Mouse (Mus musculus): Measurements from ENCODE around the gene Pik3r6.

DNA sequence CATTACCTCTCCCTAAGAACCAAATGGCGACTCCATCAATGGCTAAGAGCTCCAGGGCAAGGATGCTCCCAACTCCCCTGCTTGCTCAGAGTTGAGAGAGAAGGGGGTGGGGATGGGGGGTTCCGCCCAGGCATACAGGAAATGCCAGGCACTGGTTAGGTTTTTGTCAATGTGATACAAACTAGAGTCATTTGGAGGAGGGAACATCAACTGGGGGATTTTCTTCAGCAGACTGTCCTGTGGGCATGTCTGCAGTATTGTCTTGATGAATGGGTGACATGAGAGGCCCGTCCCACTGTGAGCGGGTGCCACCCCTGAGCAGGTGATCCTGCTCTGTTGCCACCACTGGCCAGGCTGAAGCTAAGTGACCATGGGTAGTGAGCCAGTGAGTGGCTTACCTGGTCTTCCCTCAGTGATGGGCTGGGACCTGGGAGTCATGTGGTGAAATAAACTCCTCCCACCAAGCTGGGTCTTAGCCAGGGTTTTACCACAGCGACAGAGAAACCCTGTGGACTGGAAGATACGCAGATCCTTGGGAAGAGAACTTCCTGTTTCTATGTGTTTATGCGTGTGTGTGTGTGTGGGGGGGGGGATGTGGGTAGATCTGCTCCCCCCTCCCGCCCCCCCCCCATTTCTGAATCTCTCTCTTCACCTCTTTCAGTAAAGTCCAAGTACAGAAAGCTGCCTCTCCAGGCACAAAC is 3.7 kb upstream of the Pik3r6 start:
- TF ChIP-seq CTCF (IDR thresholded peaks at IDR 0.05; ENCODE audit: extremely low read depth, insufficient read depth, insufficient read length, insufficient replicate concordance) (no peak), POLR2A (IDR thresholded peaks at IDR 0.05; ENCODE audit: low read depth, low read length) (no peak)
